Comparison of ENCODE assay signal across 7 mouse cellular contexts in genomic region chr9:123367636-123368035, GRCm38 (mm10). TPM values are rescaled to one million over a fixed set of nuclear protein-coding genes. Genes with fewer than 3 reads are reported as not detected.
A peak's percentile ranks its signal among the peaks of the same experiment; 100 is the strongest.
DNase-seq lines count a peak whose midpoint lies in the region; ATAC-seq and TF ChIP-seq lines count a peak whose summit lies in the region.

No protein-coding gene starts in this region.

- H3K4me3 ChIP-seq in lung, postnatal 0 days (ENCODE audit: low read depth, low read length), result peak overlapping the region; percentile 60; the same call in 1 of the 2 replicates
- H3K4me3 ChIP-seq in forebrain, embryonic 10.5 days, result peak overlapping the region; percentile 85
- H3K4me3 ChIP-seq in liver, embryonic 12.5 days, result peak overlapping the region; percentile 78

- peaks cover 3% of the 10 kb centered on the region; the same call in 1 of the 2 replicates for H3K4me1 ChIP-seq in lung, postnatal 0 days (ENCODE audit: insufficient read depth, low read depth, low read length)
- H3K4me1 ChIP-seq in forebrain, embryonic 10.5 days, result peaks cover 22% of the 10 kb centered on the region
- peaks cover 25% of the 10 kb centered on the region for H3K4me1 ChIP-seq in liver, embryonic 12.5 days

- no peak for TF ChIP-seq CTCF in lung, postnatal 0 days (IDR thresholded peaks at IDR 0.05)

- H3K9ac ChIP-seq in lung, postnatal 0 days (replicated peaks; ENCODE audit: low read depth), result no peak overlapping the region
- H3K9ac ChIP-seq in liver, embryonic 12.5 days, result peak overlapping the region; percentile 80

- H3K27ac ChIP-seq in lung, postnatal 0 days (ENCODE audit: low read length), result no peak overlapping the region
- no peak overlapping the region for H3K27ac ChIP-seq in forebrain, embryonic 10.5 days
- peak overlapping the region; percentile 87 for H3K27ac ChIP-seq in liver, embryonic 12.5 days

- peak overlapping the region; percentile 64 for H3K4me2 ChIP-seq in lung, postnatal 0 days (replicated peaks; ENCODE audit: low read depth, low read length)
- H3K4me2 ChIP-seq in liver, embryonic 12.5 days, result peak overlapping the region; percentile 82

- no peak for ATAC-seq in lung, postnatal 0 days
- no peak for ATAC-seq in liver, embryonic 12.5 days
- no peak for ATAC-seq in cerebellum, adult (ENCODE audit: insufficient number of reproducible peaks, low FRiP score, low TSS enrichment)

- H3K36me3 ChIP-seq in lung, postnatal 0 days (ENCODE audit: insufficient read depth, low read length), result no peaks in the 10 kb centered on the region
- peaks cover 11% of the 10 kb centered on the region for H3K36me3 ChIP-seq in forebrain, embryonic 10.5 days (replicated peaks)
- peaks cover 11% of the 10 kb centered on the region for H3K36me3 ChIP-seq in liver, embryonic 12.5 days

- H3K27me3 ChIP-seq in lung, postnatal 0 days (replicated peaks; ENCODE audit: insufficient read depth, low read length), result no peaks in the 10 kb centered on the region
- no peaks in the 10 kb centered on the region for H3K27me3 ChIP-seq in forebrain, embryonic 10.5 days (ENCODE audit: poor library complexity, severe bottlenecking)
- H3K27me3 ChIP-seq in liver, embryonic 12.5 days (replicated peaks), result 0 out of 2 replicates have a peak, but pooled peaks cover 3% of the 10 kb centered on the region

- peak; percentile 29 for DNase-seq in lung, postnatal 0 days (ENCODE audit: low spot score)
- no peak for DNase-seq in lung, postnatal 14 days
- DNase-seq in forebrain, embryonic 10.5 days (ENCODE audit: extremely low spot score, low spot score), result no peak
- DNase-seq in urinary bladder, postnatal 4 days (ENCODE audit: low spot score in 2 of 2), result no peak
- DNase-seq in gastrocnemius, adult 8-10 months (ENCODE audit: low spot score in 2 of 2), result no peak

- H3K9me3 ChIP-seq in lung, postnatal 0 days (ENCODE audit: low read length), result no peaks in the 10 kb centered on the region
- H3K9me3 ChIP-seq in forebrain, embryonic 10.5 days, result no peaks in the 10 kb centered on the region
- no peaks in the 10 kb centered on the region for H3K9me3 ChIP-seq in liver, embryonic 12.5 days (replicated peaks)

- TF ChIP-seq EP300 in lung, postnatal 0 days (IDR thresholded peaks at IDR 0.05), result no peak

RNA-seq across cellular contexts. Expression of gene Lars2, which starts 0.9 kb away (rescaled TPM):
- polyA plus RNA-seq in lung, postnatal 0 days (2015; fragmentation: Nextera tagmentation; extraction: Ambion mirVana), result 1,202 and 1,335 TPM in 2 replicates
- polyA plus RNA-seq in forebrain, embryonic 10.5 days (2016; fragmentation: Nextera tagmentation; extraction: Ambion mirVana), result 701 and 878 TPM in 2 replicates
- 788 and 796 TPM in 2 replicates for polyA plus RNA-seq in liver, embryonic 12.5 days (2016; fragmentation: Nextera tagmentation; extraction: Ambion mirVana)
- total RNA-seq in gastrocnemius, adult 8-10 months (2022), result 1,000 to 10,000 TPM in 1 of 4 experiments, 10 to 100 TPM in 3; 45.5 to 5,411 (median 74.9) TPM
